Mouse (Mus musculus) forebrain, postnatal 0 days (tissue): ENCODE data around the gene Celf3. TPM values are rescaled to one million over a fixed set of nuclear protein-coding genes. Genes with fewer than 3 reads are reported as not detected.

Experiments used
- ATAC-seq: fragments of 200-750 bp; cut with Nextera tagmentation; 2 replicates; pipeline ENCODE4 v1.8.0; 2017; ENCODE audit warnings: mild to moderate bottlenecking, moderate library complexity
- DNase-seq: peaks from one replicate; pipeline ENCODE4 v3.0.0-alpha.2; 2015
- H3K27ac ChIP-seq: fragments of 300-500 bp; sonication (generic); 2 replicates; pipeline ENCODE4 v1.5.1; 2014; ENCODE audit warnings: low read depth, mild to moderate bottlenecking, antibody characterized with exemption, low read length, moderate library complexity, mixed read lengths
- H3K27me3 ChIP-seq: fragments of 300-500 bp; sonication (generic); 2 replicates; pipeline ENCODE4 v1.6.1; 2014; ENCODE audit warnings: mild to moderate bottlenecking, low read length, mixed read lengths; ENCODE audit not compliant: insufficient read depth
- H3K36me3 ChIP-seq: fragments of 300-500 bp; sonication (generic); 2 replicates; pipeline ENCODE4 v1.6.1; 2014; ENCODE audit warnings: mild to moderate bottlenecking, moderate library complexity; ENCODE audit not compliant: insufficient read depth
- H3K4me1 ChIP-seq: fragments of 300-500 bp; sonication (generic); 2 replicates; pipeline ENCODE4 v1.6.1; 2014; ENCODE audit warnings: antibody characterized with exemption; ENCODE audit not compliant: insufficient read depth
- H3K4me2 ChIP-seq: fragments of 300-500 bp; sonication (generic); 2 replicates; pipeline ENCODE4 v1.6.1; 2014; ENCODE audit warnings: low read depth, mild to moderate bottlenecking, moderate library complexity
- H3K4me3 ChIP-seq: fragments of 300-500 bp; sonication (generic); 2 replicates; pipeline ENCODE4 v1.5.1; 2014; ENCODE audit warnings: low read depth, low read length, mixed read lengths
- H3K9ac ChIP-seq: fragments of 300-500 bp; sonication (generic); 2 replicates; pipeline ENCODE4 v1.6.1; 2014; ENCODE audit warnings: mild to moderate bottlenecking
- H3K9me3 ChIP-seq: fragments of 300-500 bp; sonication (generic); 2 replicates; pipeline ENCODE4 v1.6.1; 2016; ENCODE audit warnings: low read length
- CTCF ChIP-seq: sonication (generic); IDR thresholded peaks from 2 replicates; pipeline ENCODE4 v1.5.1; 2016; ENCODE audit warnings: antibody characterized with exemption, control low read depth, low read depth
- whole genome bisulfite sequencing: fragments of 180-500 bp; shearing (Covaris S2); extraction: QIAGEN DNeasy Blood & Tissue Kit; methylation state at CpG from one replicate; pipeline ENCODE4 v1.1.7; 2014; 5-methylcytosine and 5-hydroxymethylcytosine counted together
- polyA plus RNA-seq: library from polyadenylated mRNA; unstranded; fragments of >200 nt; fragmentation: Nextera tagmentation; extraction: Ambion mirVana; gene quantifications from 2 replicates; pipeline ENCODE4 v1.2.1, GENCODE M21; 2015
- total RNA-seq: library from RNA; depleted of rRNA; stranded (reverse); fragments of >200 nt; gene quantifications from 2 replicates; pipeline ENCODE4 v1.2.3, GENCODE M21; 2014; rRNA removed

The Celf3 gene
- 223 and 278 TPM in 2 replicates for total RNA-seq
- 247 and 295 TPM in 2 replicates for polyA plus RNA-seq

- Histone ChIP-seq H3K27me3 (no peaks in the 10 kb centered on the region), H3K36me3 (peaks cover 15% of the 10 kb centered on the region), H3K9me3 (no peaks in the 10 kb centered on the region), H3K4me2 (peak within 1 kb of the TSS; percentile 93), H3K4me1 (peaks cover 24% of the 10 kb centered on the region), H3K4me3 (peak within 1 kb of the TSS; percentile 80), H3K27ac (peak within 1 kb of the TSS; percentile 95), H3K9ac (peak within 1 kb of the TSS; percentile 97)
- peak; percentile 94 for ATAC-seq
- whole genome bisulfite sequencing: 1% methylated on average over 14 of the region's 14 CpGs
- TF ChIP-seq CTCF: no peak
- DNase-seq: peak; percentile 92
Observed at GRCm38 (mm10) chr3:94477981-94478422, at the start of gene Celf3. Gene Celf3 (plus strand): TSS chr3:94478295.

GRCm38 (mm10) chr3:94430980-94431379, 47.1 kb upstream of the Celf3 start:
- no peak overlapping the region for H3K9ac ChIP-seq
- H3K4me3 ChIP-seq: no peak overlapping the region
- 83% methylated on average over 2 of the region's 2 CpGs for WGBS
- no peak for ATAC-seq
- no peak overlapping the region for H3K4me2 ChIP-seq
- no peak for TF ChIP-seq CTCF
- H3K27ac ChIP-seq: no peak overlapping the region
- H3K27me3 ChIP-seq: no peaks in the 10 kb centered on the region
- H3K36me3 ChIP-seq: peaks cover 43% of the 10 kb centered on the region
- no peak for DNase-seq
- H3K4me1 ChIP-seq: no peaks in the 10 kb centered on the region
- H3K9me3 ChIP-seq: no peaks in the 10 kb centered on the region

DNA sequence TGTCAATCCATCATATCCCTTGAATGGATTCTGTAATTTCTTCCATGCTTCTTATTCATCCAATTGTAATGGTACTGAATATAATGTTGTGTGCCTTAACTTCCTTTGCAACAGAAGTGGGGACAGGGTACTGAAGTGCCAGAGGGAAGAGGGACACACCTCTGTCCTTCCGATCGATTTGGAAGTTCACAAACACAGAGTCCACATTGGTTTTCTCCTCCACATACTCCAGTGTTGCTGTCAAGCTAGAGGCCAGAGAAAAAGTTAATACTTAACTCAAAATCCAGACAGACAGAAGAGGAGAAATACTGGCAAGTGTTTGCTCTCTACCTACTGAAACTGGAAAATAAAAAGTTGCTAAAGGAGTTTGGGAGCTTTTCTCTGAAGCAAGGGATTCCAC, 43.8 kb upstream of the Celf3 start:
- no peaks in the 10 kb centered on the region for H3K9me3 ChIP-seq
- ATAC-seq (no peak), DNase-seq (no peak)
- 92% methylated on average over 2 of the region's 2 CpGs for WGBS
- H3K4me2 ChIP-seq: no peak overlapping the region
- H3K27ac ChIP-seq: no peak overlapping the region
- H3K4me1 ChIP-seq: no peaks in the 10 kb centered on the region
- H3K36me3 ChIP-seq: peaks cover 20% of the 10 kb centered on the region
- H3K4me3 ChIP-seq: no peak overlapping the region
- no peak for TF ChIP-seq CTCF
- H3K27me3 ChIP-seq: no peaks in the 10 kb centered on the region
- no peak overlapping the region for H3K9ac ChIP-seq

DNA sequence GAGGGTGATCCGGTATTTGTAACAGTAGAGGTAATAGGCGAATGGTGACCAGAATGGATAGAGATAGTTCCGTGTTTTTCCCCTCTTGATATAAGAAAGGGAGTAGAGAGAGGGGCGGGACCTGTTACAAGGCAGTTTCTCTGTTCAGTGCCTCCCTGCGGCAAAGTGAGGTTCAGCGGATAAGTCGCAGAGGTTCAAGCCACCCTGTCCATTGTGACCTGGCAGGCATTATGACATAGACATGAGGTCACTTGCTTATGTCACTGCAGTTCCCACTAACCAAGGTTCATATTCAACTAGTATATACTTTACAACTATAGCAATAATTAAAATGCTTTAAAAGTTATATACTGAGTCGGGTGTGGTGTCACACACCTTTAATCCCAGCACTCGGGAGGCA, 41.7 kb upstream of the Celf3 start:
- WGBS: 86% methylated on average over 9 of the region's 9 CpGs
- 0 out of 2 replicates have a peak, but pooled peaks cover 4% of the 10 kb centered on the region for H3K36me3 ChIP-seq

GRCm38 (mm10) chr3:94441182-94441581, 36.9 kb upstream of the Celf3 start:
- ATAC-seq (no peak), DNase-seq (peak; percentile 24)
- H3K27ac ChIP-seq: no peak overlapping the region
- no peaks in the 10 kb centered on the region for H3K27me3 ChIP-seq
- H3K4me2 ChIP-seq: no peak overlapping the region
- H3K9me3 ChIP-seq: no peaks in the 10 kb centered on the region
- no peak overlapping the region for H3K9ac ChIP-seq
- no peak overlapping the region for H3K4me3 ChIP-seq
- no peaks in the 10 kb centered on the region for H3K4me1 ChIP-seq
- H3K36me3 ChIP-seq: peaks cover 14% of the 10 kb centered on the region
- peak; percentile 68 for TF ChIP-seq CTCF
- 48% methylated on average over 3 of the region's 3 CpGs for WGBS

More for the DNA sequence above, 41.7 kb upstream of the Celf3 start:
- H3K9ac ChIP-seq: no peak overlapping the region
- no peak for ATAC-seq
- no peak overlapping the region for H3K4me3 ChIP-seq
- H3K27ac ChIP-seq: no peak overlapping the region
- no peaks in the 10 kb centered on the region for H3K9me3 ChIP-seq
- no peak for DNase-seq
- H3K4me1 ChIP-seq: no peaks in the 10 kb centered on the region
- H3K4me2 ChIP-seq: no peak overlapping the region
- no peaks in the 10 kb centered on the region for H3K27me3 ChIP-seq
- no peak for TF ChIP-seq CTCF

DNA sequence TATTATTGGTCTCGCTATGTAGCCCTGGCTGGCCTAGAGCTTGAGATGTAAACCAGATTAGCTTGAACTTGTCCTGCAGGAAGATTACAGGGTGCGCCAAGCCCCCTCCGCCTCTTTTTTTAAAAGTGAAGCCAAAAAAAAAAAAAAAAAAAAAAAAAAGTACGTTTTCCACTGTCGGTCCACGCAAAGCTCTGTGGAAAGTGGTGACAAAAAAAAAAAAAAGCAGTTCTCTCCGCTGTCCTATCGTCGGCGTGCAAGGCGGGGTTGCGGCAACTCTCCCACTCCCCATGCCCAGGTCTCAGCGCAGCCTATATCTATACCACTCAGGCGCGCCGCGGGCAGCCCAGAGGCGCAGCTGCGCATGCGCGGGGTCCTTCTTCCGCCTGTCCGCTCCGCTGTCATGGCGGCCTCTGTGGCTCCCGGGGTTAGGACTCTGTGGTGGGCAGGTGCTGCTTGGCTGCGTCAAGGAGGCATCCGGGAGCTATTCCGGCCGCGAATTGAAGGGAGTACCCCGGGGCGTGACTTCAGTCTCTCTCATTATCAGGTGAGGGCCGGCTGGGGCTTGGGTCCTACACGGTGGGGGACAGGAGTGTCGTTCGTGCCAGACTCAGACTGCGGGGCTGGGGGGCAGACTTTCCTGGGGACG, 35.0 kb upstream of the Celf3 start, which contains the start of gene Mrpl9:
Mrpl9 (plus strand) TSS at position 368 of the 646 bp plus-strand sequence.
- DNase-seq (peak; percentile 97), ATAC-seq (peak; percentile 98)
- peaks cover 31% of the 10 kb centered on the region for H3K36me3 ChIP-seq
- peak within 1 kb of the TSS; percentile 92 for H3K4me2 ChIP-seq
- peak within 1 kb of the TSS; percentile 96 for H3K4me3 ChIP-seq
- H3K27me3 ChIP-seq: no peaks in the 10 kb centered on the region
- no peaks in the 10 kb centered on the region for H3K9me3 ChIP-seq
- no peaks in the 10 kb centered on the region for H3K4me1 ChIP-seq
- H3K9ac ChIP-seq: peak within 1 kb of the TSS; percentile 92
- no peak for TF ChIP-seq CTCF
- WGBS: under 1% methylated on average over 39 of the region's 39 CpGs
- H3K27ac ChIP-seq: peak within 1 kb of the TSS; percentile 70

DNA sequence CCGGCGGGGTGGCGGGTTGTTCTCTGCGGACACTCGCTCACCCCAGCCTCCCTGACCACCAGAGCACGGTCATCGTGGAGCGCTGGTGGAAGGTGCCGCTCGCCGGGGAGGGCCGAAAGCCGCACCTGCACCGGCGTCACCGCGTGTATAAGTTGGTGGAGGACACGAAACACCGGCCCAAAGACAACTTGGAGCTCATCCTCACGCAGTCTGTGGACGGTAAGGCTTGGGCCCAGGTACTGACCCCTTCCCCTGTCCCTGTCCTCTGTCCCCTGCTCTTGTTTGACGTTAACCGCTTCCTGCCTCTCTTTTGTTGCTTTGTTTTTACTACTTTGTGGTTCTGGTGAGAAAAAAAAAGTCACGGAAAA, 34.5 kb upstream of the Celf3 start, which contains the start of gene Oaz3:
Oaz3 (minus strand) TSS at position 319 of the 368 bp plus-strand sequence.
- H3K9ac ChIP-seq: peak within 1 kb of the TSS; percentile 92
- H3K36me3 ChIP-seq: peaks cover 35% of the 10 kb centered on the region
- peak within 1 kb of the TSS; percentile 96 for H3K4me3 ChIP-seq
- ATAC-seq: peak; percentile 44; the same call in 1 of the 2 replicates
- no peaks in the 10 kb centered on the region for H3K4me1 ChIP-seq
- TF ChIP-seq CTCF: no peak
- under 1% methylated on average over 24 of the region's 24 CpGs for WGBS
- H3K27ac ChIP-seq: peak within 1 kb of the TSS; percentile 70
- H3K27me3 ChIP-seq: no peaks in the 10 kb centered on the region
- peak within 1 kb of the TSS; percentile 92 for H3K4me2 ChIP-seq
- no peaks in the 10 kb centered on the region for H3K9me3 ChIP-seq
- DNase-seq: no peak
